Mouse (Mus musculus): ENCODE results near the gene 1600014C23Rik. TPM values are rescaled to one million over a fixed set of nuclear protein-coding genes. Genes with fewer than 3 reads are reported as not detected.

Gene 1600014C23Rik
- total and polyA plus RNA-seq, 3 experiments: 0.81 to 2.7 TPM; not detected in 1

DNA sequence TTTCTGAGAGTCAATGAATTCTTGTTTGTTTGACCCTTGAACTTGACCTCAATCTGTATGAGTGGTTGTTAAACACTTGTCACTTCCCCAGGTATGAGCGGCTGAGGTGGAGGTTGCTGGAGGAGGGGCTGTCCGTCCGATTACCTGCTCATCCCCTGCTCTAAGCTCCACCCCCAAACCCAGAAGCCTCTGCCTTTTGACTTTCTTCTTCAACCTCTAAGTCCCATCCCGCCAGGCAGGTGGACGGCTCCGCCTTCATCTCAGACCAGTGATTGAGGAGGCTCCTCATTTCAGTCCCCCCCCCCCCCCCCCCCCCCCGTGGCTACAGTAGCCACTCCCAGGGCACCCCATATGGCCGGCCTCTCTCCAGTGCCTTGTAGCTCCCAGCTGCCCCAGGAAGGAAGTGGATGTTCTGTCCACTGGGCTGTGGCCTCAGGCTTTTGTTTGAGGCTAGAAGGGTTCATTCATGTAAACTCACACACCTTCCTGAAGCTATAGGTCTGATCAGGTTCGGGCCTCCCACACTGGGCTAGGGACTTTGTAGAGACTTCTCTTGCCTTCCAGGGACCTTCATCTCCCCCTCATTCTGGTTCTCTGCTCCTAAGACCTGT lies 34.0 kb upstream of the 1600014C23Rik start:
- H3K4me3 ChIP-seq (ENCODE audit: control insufficient read depth in 1 of 2, insufficient read depth in 1 of 2, low read depth in 2 of 2, low read length in 2 of 2): peak overlapping the region; percentile 66 to 92
- no peaks in the 10 kb centered on the region for H3K9me3 ChIP-seq (replicated peaks; ENCODE audit: insufficient read depth, low read length)
- no peaks in the 10 kb centered on the region for H3K79me2 ChIP-seq (ENCODE audit: control insufficient read depth, insufficient read depth, low read length, poor library complexity)
- no peaks in the 10 kb centered on the region for H3K27me3 ChIP-seq (ENCODE audit: control insufficient read depth in 1 of 2, insufficient read depth in 2 of 2, low read length in 2 of 2)
- peak overlapping the region; percentile 65 for H3K9ac ChIP-seq (ENCODE audit: control insufficient read depth, low read depth, low read length, poor library complexity, severe bottlenecking)
- peaks cover 3 to 17% of the 10 kb centered on the region in 2 experiments for H3K4me1 ChIP-seq (ENCODE audit: control insufficient read depth in 1 of 2, insufficient read depth in 2 of 2, low read length in 2 of 2)
- TF ChIP-seq TCF12 (IDR thresholded peaks at IDR 0.05; ENCODE audit: low read depth, low read length): 0 out of 2 replicates have a peak, but pooled peaks have one; percentile 5
- TF ChIP-seq ETS1 (IDR thresholded peaks at IDR 0.05; ENCODE audit: low read depth, low read length): no peak
- peak overlapping the region; percentile 82 for H3K27ac ChIP-seq (ENCODE audit: control insufficient read depth, low read depth, low read length)
- H3K36me3 ChIP-seq (ENCODE audit: control insufficient read depth in 1 of 2, insufficient read depth in 2 of 2, low read length in 2 of 2): peaks cover 0 to 2% of the 10 kb centered on the region in 2 experiments; a peak in 2 of 4 replicates
- peak; percentile 43 for DNase-seq (ENCODE audit: low read depth, low spot score)

DNA sequence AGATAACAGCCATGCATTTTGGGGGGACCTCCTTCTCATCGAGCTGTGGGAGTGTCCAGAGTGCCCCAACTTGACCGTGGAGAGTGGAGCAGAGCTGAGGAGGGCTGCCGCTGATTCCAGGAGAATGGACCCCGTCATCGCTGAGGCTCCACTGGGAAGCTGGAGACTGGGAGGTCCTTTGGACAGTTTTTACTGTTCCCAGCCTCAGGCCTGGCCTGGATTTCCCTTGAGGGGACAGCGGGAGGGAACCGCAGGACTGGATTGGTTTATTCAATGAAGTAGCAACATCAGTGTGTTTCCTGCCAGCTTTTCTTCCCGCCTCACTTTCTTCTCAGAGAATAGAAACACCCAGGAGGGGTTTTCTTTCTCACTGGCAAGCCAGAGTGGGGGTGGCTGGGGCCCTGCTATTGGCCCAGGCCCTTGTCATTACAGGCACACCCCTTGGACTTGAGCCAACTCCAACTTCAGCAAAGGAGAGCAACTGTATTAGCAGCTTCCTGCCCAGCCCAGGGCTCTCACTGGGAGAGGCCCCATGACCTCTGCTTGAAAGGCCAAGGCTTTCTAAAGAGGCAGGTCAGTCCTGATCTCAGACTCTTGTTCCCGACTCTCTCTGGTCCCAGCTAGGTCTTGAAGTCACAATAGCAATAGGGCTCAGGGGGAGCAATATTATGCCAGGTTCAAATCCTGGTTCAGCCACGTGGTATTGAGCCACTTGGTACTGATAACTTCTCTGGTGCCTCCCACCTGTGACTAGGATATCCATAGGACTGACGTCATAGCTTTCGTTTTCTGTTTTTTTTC lies 33.3 kb upstream of the 1600014C23Rik start:
- peak; percentile 99 for DNase-seq (ENCODE audit: low read depth, low spot score)
- H3K4me3 ChIP-seq (ENCODE audit: control insufficient read depth in 1 of 2, insufficient read depth in 1 of 2, low read depth in 2 of 2, low read length in 2 of 2): peak overlapping the region; percentile 66 to 92
- TF ChIP-seq CHD2 (IDR thresholded peaks at IDR 0.05; ENCODE audit: low read length) (peak; percentile 48; the same call in 1 of the 2 replicates), JUND (IDR thresholded peaks at IDR 0.05; ENCODE audit: low read depth, low read length) (no peak), ZNF384 (IDR thresholded peaks at IDR 0.05; ENCODE audit: low read depth, low read length) (peak; percentile 64), MAFK (IDR thresholded peaks at IDR 0.05; ENCODE audit: borderline replicate concordance, low read depth, low read length) (no peak), TCF12 (IDR thresholded peaks at IDR 0.05; ENCODE audit: low read depth, low read length) (0 out of 2 replicates have a peak, but pooled peaks have one; percentile 21), MYC (IDR thresholded peaks at IDR 0.05; ENCODE audit: low read depth, low read length) (peak; percentile 97), RCOR1 (IDR thresholded peaks at IDR 0.05; ENCODE audit: low read depth, low read length) (no peak), MXI1 (IDR thresholded peaks at IDR 0.05; ENCODE audit: low read depth, low read length) (peak; percentile 97), ZC3H11A (IDR thresholded peaks at IDR 0.05; ENCODE audit: low read depth, low read length) (no peak), RAD21 (IDR thresholded peaks at IDR 0.05; ENCODE audit: low read depth, low read length) (no peak), CTCF (IDR thresholded peaks at IDR 0.05 in 2 of 3, conservative IDR thresholded peaks at IDR 0.05 in 1 of 3; ENCODE audit: control insufficient read depth in 1 of 3, insufficient read depth in 1 of 3, low read depth in 2 of 3, low read length in 3 of 3, poor library complexity in 1 of 3, severe bottlenecking in 1 of 3) (no peak), USF2 (IDR thresholded peaks at IDR 0.05; ENCODE audit: borderline replicate concordance in 1 of 2, insufficient read depth in 1 of 2, low read depth in 1 of 2, low read length in 2 of 2) (0 out of 4 replicates have a peak, but pooled peaks of 1 of the 2 experiments have one; percentile 17), SIN3A (IDR thresholded peaks at IDR 0.05; ENCODE audit: low read length) (peak; percentile 94), USF1 (IDR thresholded peaks at IDR 0.05; ENCODE audit: low read depth, low read length) (peak; percentile 88), TBP (IDR thresholded peaks at IDR 0.05; ENCODE audit: low read depth, low read length) (peak; percentile 71), GATA1 (IDR thresholded peaks at IDR 0.05; ENCODE audit: low read depth, low read length) (peak; percentile 71), POLR2AphosphoS5 (IDR thresholded peaks at IDR 0.05; ENCODE audit: borderline replicate concordance, low read depth, low read length) (no peak; the same call in 1 of the 2 replicates), TAL1 (IDR thresholded peaks at IDR 0.05; ENCODE audit: low read length) (no peak), E2F4 (IDR thresholded peaks at IDR 0.05; ENCODE audit: borderline replicate concordance, low read depth, low read length) (peak; percentile 64; the same call in 1 of the 2 replicates), HCFC1 (IDR thresholded peaks at IDR 0.05; ENCODE audit: low read depth, low read length) (peak; percentile 68), NELFE (IDR thresholded peaks at IDR 0.05; ENCODE audit: low read depth, low read length) (peak; percentile 70), UBTF (IDR thresholded peaks at IDR 0.05; ENCODE audit: borderline replicate concordance, insufficient read depth, low read depth, low read length) (no peak), ZMIZ1 (IDR thresholded peaks at IDR 0.05; ENCODE audit: low read depth, low read length) (no peak), CHD1 (IDR thresholded peaks at IDR 0.05; ENCODE audit: low read depth, low read length) (no peak), MEF2A (IDR thresholded peaks at IDR 0.05; ENCODE audit: extremely low read depth, insufficient replicate concordance, low read depth, low read length, poor library complexity, severe bottlenecking) (no peak), EP300 (IDR thresholded peaks at IDR 0.05; ENCODE audit: low read depth in 1 of 2, low read length in 2 of 2) (peak; percentile 20 to 33; a peak in 3 of 4 replicates), POLR2AphosphoS2 (IDR thresholded peaks at IDR 0.05; ENCODE audit: low read length) (peak; percentile 92)

More for the DNA sequence above, 33.3 kb upstream of the 1600014C23Rik start:
- H3K27ac ChIP-seq (ENCODE audit: control insufficient read depth, low read depth, low read length): peak overlapping the region; percentile 82
- no peaks in the 10 kb centered on the region for H3K27me3 ChIP-seq (ENCODE audit: control insufficient read depth in 1 of 2, insufficient read depth in 2 of 2, low read length in 2 of 2)
- peaks cover 0 to 2% of the 10 kb centered on the region in 2 experiments; a peak in 2 of 4 replicates for H3K36me3 ChIP-seq (ENCODE audit: control insufficient read depth in 1 of 2, insufficient read depth in 2 of 2, low read length in 2 of 2)
- no peaks in the 10 kb centered on the region for H3K9me3 ChIP-seq (replicated peaks; ENCODE audit: insufficient read depth, low read length)
- peaks cover 3 to 17% of the 10 kb centered on the region in 2 experiments for H3K4me1 ChIP-seq (ENCODE audit: control insufficient read depth in 1 of 2, insufficient read depth in 2 of 2, low read length in 2 of 2)
- no peaks in the 10 kb centered on the region for H3K79me2 ChIP-seq (ENCODE audit: control insufficient read depth, insufficient read depth, low read length, poor library complexity)
- peak overlapping the region; percentile 70 for H3K9ac ChIP-seq (ENCODE audit: control insufficient read depth, low read depth, low read length, poor library complexity, severe bottlenecking)
